Mouse (Mus musculus): ENCODE measurements at regions not wholly inside any gene's neighbourhood (a gene's known extent, or its start where the extent isn't known, plus 50 kb on each side); places are given as distances from the start of the nearest gene placed in this dataset.

- no peak for DNase-seq (ENCODE audit: low spot score)
These were observed 230.3 kb downstream of the Parp8 start for GRCm38 (mm10) chr13:116795041-116795440.

GRCm38 (mm10) chr13:116781616-116782015, 243.7 kb downstream of the Parp8 start:
- no peak for DNase-seq (ENCODE audit: low spot score)

GRCm38 (mm10) chr13:116765491-116765890, 259.8 kb downstream of the Parp8 start:
- no peak for DNase-seq (ENCODE audit: low spot score)

- no peak for DNase-seq (ENCODE audit: low spot score)
These were observed 265.4 kb downstream of the Parp8 start for GRCm38 (mm10) chr13:116759912-116760311.

GRCm38 (mm10) chr13:116740825-116741224, 284.5 kb downstream of the Parp8 start:
- no peak for DNase-seq (ENCODE audit: low spot score)

- no peak for DNase-seq (ENCODE audit: low spot score)
These were observed 301.8 kb downstream of the Parp8 start for GRCm38 (mm10) chr13:116723361-116724153.

GRCm38 (mm10) chr13:116714809-116715208, 310.5 kb downstream of the Parp8 start:
- DNase-seq (ENCODE audit: low spot score), result peak; percentile 42

- peak; percentile 45 for DNase-seq (ENCODE audit: low spot score)
These were observed 313.3 kb downstream of the Parp8 start for GRCm38 (mm10) chr13:116711866-116712593.

GRCm38 (mm10) chr13:116711148-116711865, 314.0 kb downstream of the Parp8 start:
- no peak for DNase-seq (ENCODE audit: low spot score)

GRCm38 (mm10) chr13:116709671-116710070, 315.7 kb downstream of the Parp8 start:
- DNase-seq (ENCODE audit: low spot score), result no peak

GRCm38 (mm10) chr13:116708846-116709245, 316.5 kb downstream of the Parp8 start:
- DNase-seq (ENCODE audit: low spot score), result no peak

- no peak for DNase-seq (ENCODE audit: low spot score)
These were observed 316.9 kb downstream of the Parp8 start for GRCm38 (mm10) chr13:116708456-116708780.

GRCm38 (mm10) chr13:116707621-116708455, 317.5 kb downstream of the Parp8 start:
- no peak for DNase-seq (ENCODE audit: low spot score)

- no peak for DNase-seq (ENCODE audit: low spot score)
These were observed 318.7 kb downstream of the Parp8 start for GRCm38 (mm10) chr13:116706401-116707330.

GRCm38 (mm10) chr13:116705611-116706386, 319.5 kb downstream of the Parp8 start:
- no peak for DNase-seq (ENCODE audit: low spot score)

- no peak for DNase-seq (ENCODE audit: low spot score)
These were observed 336.6 kb downstream of the Parp8 start for GRCm38 (mm10) chr13:116688714-116689113.

Data from lung, postnatal 25 days (tissue).